Mouse (Mus musculus): ENCODE results near the gene Grik2.
"Not testable (repeated sequence)": the region's sequence is repeated elsewhere in the genome, so short reads cannot be mapped to it uniquely, and the experiment has no call there.

Grik2 gene

DNA sequence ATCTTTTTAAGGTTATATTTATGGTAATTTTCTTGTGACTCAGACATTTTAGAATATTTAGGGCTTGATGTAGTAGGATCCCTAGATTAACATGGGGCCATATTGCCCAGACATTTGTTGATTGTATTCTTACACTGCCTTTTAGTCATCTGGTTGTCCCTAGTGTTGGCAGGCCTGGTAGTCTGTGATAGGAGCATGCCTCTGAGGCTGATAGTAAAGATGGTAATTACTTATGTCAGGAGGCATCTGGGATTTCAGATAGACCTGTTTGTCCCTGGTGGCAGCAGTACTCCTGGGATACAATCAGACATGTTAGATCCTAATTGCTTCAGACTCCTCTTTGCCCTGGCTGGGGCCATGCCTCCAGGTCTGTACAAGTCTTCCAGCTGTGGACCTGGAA is 423.3 kb downstream of the Grik2 start:
- DNase-seq (ENCODE audit: low spot score in 2 of 2): no peak

DNA sequence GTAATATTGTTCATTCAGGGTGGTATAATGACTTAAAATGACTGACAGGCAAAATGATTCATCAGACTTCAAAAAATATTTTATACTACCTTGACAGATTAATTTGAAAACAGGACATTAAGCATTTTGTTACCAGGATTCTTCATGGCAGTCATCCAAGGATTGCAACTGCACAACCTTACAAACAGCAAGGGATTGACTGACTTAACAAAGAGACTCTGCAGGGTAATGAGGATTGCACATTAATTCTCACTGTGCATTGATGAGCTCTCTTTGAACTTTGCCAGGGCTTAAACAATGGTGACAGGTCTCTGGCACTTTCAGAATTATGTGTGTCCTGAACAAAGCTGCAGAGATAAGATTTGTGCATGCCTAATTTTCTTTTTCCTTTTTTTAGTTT is 466.2 kb downstream of the Grik2 start:
- DNase-seq (ENCODE audit: low spot score in 2 of 2): no peak

DNA sequence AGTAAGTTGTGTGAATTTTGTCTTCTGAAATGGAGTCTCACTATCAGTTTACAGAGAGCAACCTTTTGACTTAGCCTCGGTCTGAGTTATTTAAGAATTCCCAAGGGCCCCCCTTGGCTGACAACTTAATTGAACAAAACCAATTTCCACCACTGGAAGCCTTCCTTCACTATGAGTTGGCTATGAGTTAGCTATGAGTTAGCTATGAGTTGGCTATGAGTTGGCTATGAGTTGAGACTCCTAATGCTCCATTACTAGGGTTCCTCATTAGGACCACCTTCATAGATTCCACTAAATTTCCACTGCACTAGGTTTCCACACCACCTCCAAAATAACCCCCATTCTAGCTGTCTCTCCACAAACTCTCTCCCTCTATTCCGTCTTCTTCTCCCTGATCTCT is 468.7 kb downstream of the Grik2 start:
- DNase-seq (ENCODE audit: low spot score in 2 of 2): no peak

DNA sequence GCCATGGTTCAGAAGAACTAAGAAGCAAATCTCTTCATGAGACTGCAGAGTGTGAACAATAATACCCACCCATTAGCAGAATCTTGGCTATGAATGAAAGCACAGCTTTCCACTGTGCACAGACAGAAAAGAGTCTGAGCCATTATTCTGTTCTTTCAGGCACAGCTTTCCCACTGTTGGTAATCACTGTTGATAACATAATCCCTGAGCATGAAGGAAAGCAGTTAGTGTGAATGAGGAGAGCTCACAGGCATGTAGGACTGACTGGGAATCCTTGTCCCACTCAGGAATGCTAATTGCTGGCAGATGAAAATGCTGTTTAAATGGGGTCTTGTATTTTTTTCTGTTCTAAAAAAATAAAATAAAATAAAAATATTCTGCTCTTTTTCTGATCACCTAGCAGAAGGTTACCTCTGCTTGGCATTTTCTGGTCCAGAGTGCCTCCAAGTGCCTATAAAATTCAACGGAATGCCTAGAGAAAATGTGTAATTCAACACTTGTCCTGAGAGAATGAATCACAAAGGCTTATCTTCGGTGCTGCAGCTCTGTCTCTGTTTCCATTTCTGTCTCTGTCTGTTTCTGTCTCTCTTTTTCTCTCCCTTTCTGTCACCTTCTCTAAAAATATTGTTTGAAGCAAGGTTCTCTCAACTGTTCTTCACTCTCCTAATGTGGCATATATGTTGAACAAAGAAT is 532.2 kb downstream of the Grik2 start:
- no peak for DNase-seq (ENCODE audit: low spot score in 2 of 2)

DNA sequence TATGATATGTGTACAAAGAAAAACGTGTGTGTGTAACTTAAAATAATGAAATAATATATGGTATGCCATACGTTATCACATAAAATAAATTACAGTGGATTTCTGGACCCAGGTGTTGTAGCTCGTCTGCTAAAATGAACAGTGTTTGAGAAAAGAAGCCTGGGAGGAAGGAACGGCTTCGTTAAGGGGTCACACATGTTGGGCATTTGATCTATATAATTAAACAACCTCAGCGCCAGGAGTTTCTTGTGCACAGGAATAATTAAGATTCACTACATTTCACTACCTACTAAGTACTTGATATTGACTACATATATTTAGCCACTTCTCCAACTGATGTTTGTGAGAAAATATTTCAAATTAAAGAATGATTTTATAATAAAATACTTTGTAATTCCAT is 551.2 kb downstream of the Grik2 start:
- DNase-seq (ENCODE audit: low spot score in 2 of 2): not testable (repeated sequence)

DNA sequence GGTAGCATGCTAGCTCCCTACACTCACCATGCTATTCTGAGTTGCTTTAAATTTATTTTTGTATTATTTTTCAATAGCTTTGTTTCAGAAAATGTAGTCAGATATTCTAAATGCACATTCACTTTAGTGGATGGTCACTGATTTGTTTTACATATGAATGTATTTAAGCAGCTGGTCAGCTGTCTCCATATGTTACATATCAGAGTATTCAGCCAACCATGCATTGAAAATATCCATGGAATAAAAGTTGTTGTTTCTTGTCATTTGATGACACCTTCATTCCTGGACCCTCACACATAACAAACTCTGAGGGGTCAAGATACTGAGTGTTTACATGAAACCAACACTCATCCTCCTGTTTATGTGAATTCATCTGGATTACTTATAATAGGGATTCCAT is 551.7 kb downstream of the Grik2 start:
- DNase-seq (ENCODE audit: low spot score in 2 of 2): not testable (repeated sequence)

DNA sequence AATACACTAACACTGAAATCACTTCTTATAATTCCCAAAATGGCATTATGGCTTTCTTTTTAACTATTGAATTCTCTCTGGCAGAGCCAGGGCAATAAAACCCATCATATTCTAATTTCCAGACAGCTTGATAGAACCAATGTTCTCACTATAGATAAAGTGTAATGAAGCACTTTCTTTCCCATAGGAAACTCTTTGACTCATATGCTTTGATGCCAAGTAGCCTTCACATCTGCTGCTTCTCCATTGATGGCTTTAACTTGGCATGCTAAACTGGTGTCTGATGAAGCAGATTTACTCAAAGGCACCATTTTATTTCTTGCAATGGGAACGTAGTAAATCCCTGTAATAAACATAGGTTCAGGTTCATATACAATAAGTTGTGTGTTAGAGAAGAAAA is 568.5 kb downstream of the Grik2 start:
- no peak for DNase-seq (ENCODE audit: low spot score in 2 of 2)

DNA sequence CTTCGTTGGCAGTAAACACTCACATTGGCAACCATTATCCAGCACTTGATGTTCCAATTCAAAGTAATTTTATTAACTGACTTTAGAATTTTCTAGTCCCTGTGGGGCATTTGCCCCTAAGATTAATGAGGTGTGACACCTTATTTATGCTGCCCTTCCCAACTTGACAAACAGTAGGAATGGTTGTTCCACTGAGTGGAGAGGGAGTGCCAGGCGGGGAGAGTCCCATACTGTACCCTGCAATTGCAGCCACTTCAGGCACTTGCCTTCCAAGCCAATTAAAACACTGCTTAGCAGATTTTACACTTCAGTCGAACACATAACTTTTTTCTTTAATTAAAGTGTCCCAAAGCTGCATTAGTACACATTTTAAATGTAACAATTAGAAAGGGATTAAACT is 568.9 kb downstream of the Grik2 start:
- no peak for DNase-seq (ENCODE audit: low spot score in 2 of 2)

DNA sequence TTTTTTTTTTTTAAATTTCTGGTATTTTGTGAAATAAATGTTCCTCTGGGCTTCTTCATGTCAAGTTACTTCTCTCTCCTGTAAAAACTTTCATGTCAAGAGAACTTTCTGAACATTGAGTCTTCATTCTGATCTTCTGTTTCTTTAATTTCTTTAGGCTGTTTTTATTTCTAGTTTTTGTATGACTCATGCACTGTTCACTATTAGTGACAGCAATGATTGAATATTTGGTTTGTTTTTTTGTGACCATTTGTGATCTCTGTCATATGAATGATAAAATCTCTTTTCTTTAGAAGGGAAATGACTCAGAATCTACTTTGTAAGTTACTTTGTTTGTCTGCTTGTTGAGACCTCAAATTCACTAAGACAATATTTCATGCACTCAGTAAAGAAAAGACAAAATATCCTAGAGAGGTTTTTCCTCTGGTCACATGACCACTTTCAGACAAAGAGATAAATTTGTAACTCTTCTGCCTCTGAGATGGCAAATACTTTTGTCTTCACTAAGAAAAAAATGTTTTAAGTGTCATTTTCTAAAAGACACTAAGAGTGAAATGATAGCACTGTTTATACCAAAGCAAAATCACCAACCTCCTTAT is 596.7 kb downstream of the Grik2 start:
- no peak for DNase-seq (ENCODE audit: low spot score in 2 of 2)

DNA sequence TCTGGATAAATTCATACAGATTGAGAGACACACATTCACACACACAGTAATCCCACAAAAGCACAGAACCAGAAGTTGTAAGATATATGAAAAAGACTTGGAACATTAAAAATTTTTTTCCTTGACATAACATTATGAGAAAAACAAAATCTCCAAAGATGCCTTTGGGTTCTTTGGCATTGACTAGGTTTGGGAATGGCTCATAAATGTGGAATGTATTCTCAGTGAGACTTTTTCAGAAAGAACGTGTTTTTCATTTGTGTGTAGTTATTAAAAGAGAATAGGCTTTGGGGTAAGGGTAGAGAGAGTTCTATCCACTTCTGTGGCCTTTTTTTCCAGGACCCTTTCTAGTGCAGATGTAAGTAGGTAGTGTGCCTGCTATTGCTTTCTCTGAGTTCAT is 597.3 kb downstream of the Grik2 start:
- no peak for DNase-seq (ENCODE audit: low spot score in 2 of 2)

DNA sequence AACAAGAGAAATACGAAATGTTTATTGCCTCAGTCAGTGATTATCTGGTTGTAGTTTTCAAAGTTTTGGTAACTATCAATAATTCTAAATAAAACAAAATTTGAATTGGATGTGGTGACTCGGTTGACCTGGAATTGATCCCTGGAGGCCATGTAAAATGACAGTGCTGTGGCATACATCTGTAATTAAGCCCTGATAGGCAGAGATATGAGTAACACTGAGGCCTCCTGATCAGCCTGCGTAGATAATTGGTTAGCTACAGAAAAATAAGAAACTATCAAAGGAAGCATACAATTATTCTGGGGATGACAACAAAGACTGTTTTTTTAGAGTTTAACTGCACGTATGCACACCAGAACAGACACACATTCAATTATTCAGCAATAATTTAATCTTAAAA is 634.4 kb downstream of the Grik2 start:
- DNase-seq (ENCODE audit: low spot score in 2 of 2): no peak

DNA sequence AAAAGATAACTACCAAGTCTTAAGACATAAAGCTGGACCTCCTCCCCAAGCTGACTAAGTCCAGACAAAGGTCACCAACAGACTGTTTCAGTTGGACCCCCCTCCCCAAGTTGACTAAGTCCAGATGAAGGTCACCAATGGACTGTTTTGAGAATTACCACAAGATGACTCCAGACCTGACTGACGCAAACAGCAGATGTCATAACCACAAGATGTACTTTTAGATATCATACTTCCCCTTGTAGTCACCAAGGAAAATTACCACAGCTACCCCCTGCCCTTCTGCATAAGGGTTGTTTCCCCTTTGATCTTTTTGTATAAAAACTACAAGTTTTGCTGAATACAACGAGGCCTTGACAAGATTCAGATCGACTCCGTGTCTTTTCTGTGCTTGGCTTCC is 637.1 kb downstream of the Grik2 start:
- DNase-seq (ENCODE audit: low spot score in 2 of 2): not testable (repeated sequence)

DNA sequence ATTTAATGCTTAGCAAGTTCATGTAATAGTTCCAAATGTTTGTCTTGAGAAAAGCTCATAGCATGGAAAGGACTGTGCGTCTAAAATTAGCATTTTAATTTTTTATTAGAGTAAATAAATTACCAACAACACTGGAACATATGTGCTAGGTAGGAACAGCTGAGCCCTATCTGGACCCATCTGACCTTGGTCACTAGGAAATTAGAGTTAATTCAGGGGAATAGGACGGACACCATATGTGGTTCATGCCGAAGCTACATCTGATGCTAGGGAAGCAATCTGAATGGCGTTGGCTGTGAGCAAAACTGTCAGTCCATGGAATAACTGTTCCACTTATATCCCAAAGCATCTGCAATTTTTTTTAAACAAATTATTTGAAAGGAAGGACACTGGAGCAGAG is 638.9 kb downstream of the Grik2 start:
- DNase-seq (ENCODE audit: low spot score in 2 of 2): no peak

DNA sequence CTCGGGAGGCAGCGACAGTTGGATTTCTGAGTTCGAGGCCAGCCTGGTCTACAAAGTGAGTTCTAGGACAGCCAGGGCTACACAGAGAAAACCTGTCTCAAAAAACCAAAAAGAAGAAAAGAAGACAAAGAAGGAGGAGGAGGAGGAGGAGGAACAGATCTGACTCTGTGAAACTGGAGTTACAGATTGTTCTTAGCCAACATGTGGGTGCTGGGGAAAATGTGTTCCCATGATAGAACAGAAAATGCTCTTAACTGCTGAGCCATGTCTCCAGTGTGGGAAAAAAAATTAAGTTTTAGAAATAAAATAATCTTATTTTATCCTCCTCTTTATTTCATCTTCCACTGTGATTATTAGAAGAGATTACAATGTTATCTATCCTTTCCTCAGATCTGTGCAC is 645.9 kb downstream of the Grik2 start:
- DNase-seq (ENCODE audit: low spot score in 2 of 2): no peak

DNA sequence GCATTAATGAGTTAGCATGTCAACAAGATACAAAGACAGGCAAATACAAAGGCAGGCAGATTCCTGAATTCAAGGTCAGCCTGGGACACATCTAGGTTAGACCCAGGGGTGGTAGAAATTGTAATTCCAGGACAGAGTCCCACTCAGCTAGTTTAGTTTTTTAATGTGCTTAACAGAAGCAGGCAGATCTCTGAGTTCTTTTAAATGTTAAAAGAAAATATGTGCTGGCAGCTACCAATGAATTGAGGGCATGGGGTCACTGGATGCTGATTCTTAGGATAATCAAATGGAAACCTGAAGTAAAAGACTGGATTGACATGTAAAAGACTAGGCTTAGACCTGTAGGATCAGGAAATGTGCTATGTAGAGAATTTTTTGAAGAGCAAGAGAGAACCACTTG is 651.8 kb downstream of the Grik2 start:
- DNase-seq (ENCODE audit: low spot score in 2 of 2): no peak

DNA sequence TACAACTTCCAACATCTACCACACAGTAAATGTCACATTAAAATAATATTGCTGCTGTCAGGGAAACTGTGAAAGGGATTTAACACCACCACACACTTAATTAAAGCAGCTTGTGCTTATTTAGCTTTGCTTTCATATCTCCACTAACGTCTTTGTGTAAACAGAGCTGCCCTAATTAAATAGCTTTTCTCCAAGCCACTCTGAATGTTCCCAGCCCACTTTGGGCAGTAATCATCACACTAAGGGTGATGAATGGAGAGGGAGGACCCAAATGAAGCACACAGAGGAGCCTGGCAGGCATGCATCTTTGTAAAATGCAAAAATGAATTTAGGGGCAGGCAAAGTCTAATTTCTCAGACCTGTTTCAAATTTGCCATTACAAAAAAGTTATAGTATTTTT is 657.3 kb downstream of the Grik2 start:
- no peak for DNase-seq (ENCODE audit: low spot score in 2 of 2)

DNA sequence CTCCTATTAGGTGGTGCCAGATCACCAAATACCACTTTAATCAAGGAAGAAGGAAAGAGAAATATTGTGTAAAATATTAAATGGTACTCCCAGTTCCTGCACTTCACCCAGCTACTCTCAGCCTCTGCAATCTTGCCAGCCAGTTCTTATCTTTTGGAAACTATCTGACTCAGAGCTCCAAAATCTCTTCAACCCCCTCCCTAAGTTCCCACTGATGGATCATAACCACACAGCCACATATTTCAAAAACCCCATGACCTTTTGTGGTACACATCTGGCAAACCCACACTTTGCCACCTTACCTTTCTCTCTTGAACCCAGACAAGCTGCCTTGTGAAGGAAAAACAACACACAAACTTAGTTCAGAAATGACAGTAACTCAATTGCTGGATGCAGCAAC is 738.2 kb downstream of the Grik2 start:
- no peak for DNase-seq (ENCODE audit: low spot score in 2 of 2)

DNA sequence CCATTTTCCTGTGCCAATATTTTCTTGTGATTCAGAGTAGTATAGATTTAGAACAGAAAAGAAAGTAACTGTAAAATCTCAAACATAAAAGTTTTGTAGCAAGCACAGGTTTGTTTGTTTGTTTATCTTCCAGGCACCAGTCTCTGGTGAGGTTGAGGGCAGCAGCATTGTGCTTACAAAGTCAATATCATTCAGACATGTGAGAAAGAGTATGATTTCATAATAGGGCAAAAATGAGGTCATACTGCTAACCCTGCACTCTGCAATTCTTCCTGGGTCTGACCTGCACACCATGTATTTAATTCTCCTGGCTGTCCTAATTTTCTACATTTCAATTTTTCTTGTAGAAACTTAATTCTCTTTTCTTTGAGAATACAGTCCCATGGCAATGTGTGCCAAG is 739.2 kb downstream of the Grik2 start:
- no peak for DNase-seq (ENCODE audit: low spot score in 2 of 2)
